23 mouse cellular contexts compared by ENCODE assay signal in genomic region chr13:111301431-111301830, GRCm38 (mm10). TPM values are rescaled to one million over a fixed set of nuclear protein-coding genes. Genes with fewer than 3 reads are reported as not detected.
DNase-seq lines count a peak whose midpoint lies in the region; TF ChIP-seq lines count a peak whose summit lies in the region.
"Had no signal": no experiment of that assay in that cellular context is flagged by ENCODE, and none has a peak within 500 bp of the region (broad histone marks: within the 10 kb centered on the region; RNA-seq: fewer than 3 reads in every experiment).

No protein-coding gene starts in this region.

- TF ChIP-seq CTCF in layer of hippocampus, adult 2 months (conservative IDR thresholded peaks at IDR 0.05): no peak

- peak; percentile 49 for DNase-seq in cerebellum, adult 9-10 months
- no peak for DNase-seq in cerebellum, postnatal 14 days
- peak in 1 of 2 experiments; percentile 36 for DNase-seq in layer of hippocampus, adult 2 months (ENCODE audit: low spot score in 2 of 2)
- no peak for DNase-seq in layer of hippocampus, adult 8-10 months (ENCODE audit: low spot score in 2 of 2)
- peak; percentile 35 for DNase-seq in 3T3-L1 (ENCODE audit: low read depth, low spot score)
- peak; percentile 64 for DNase-seq in telencephalon, adult 2 months (ENCODE audit: low read depth, low spot score)
- DNase-seq in adrenal gland, postnatal 36 days: no peak
- DNase-seq: adrenal gland, adult 2 months; adrenal gland, postnatal 25 days; embryo, embryonic 11 days; gastrocnemius, adult 2 months; gastrocnemius, postnatal 25 days; heart, postnatal 36 days had no signal

- H3K27ac ChIP-seq in layer of hippocampus, adult 2 months: peak overlapping the region; percentile 85
- H3K27ac ChIP-seq: embryonic facial prominence, embryonic 15.5 days; forebrain, embryonic 10.5 days; forebrain, embryonic 15.5 days; gastrocnemius, adult 2 months; hindbrain, embryonic 15.5 days had no signal

- H3K4me3 ChIP-seq in layer of hippocampus, adult 2 months: no peak overlapping the region
- H3K4me3 ChIP-seq: embryonic facial prominence, embryonic 15.5 days; erythroblast, embryonic 14.5 days; forebrain, embryonic 10.5 days; forebrain, embryonic 15.5 days; gastrocnemius, adult 2 months; heart, embryonic 12.5 days; hindbrain, embryonic 15.5 days had no signal

RNA-seq across cellular contexts. Expression of gene Actbl2, which starts 46.6 kb away (rescaled TPM):
- not detected for total RNA-seq in layer of hippocampus, adult 2 months (2021)
- under 1 TPM in 1 of 4 experiments, not detected in 3; 0.16 TPM for total RNA-seq in layer of hippocampus, adult 8-10 months (2022)
- under 1 TPM in 1 of 2 experiments, not detected in 1; 0.30 TPM for total RNA-seq in adrenal gland, postnatal 36 days (2021)
- total RNA-seq: adrenal gland, adult 2 months; adrenal gland, postnatal 25 days; CH12.LX; common myeloid progenitor, adult 5-6 weeks; gastrocnemius, adult 2 months; gastrocnemius, postnatal 25 days; granulocyte monocyte progenitor cell, adult 5-6 weeks; heart, adult 8-10 months; heart, postnatal 36 days had no signal

Comparison
In these comparisons a context has a peak if more than half of its experiments do, and no peak if none do; other contexts are left out.
1. DNase-seq: peak in cerebellum, adult 9-10 months (single experiment), 3T3-L1 (single experiment) and telencephalon, adult 2 months (single experiment); none in cerebellum, postnatal 14 days (0 of 2), layer of hippocampus, adult 8-10 months (0 of 2) and adrenal gland, postnatal 36 days (0 of 2).